Mouse (Mus musculus) lung, adult 2 months (tissue): ENCODE data around the gene Runx3.

ENCODE experiments used
- CTCF ChIP-seq: fragments of 200-500 bp; IDR thresholded peaks from 2 replicates; pipeline ENCODE4 v1.5.1; 2011; ENCODE audit warnings: mild to moderate bottlenecking, low read length, control low read depth; ENCODE audit not compliant: insufficient read depth
- POLR2A ChIP-seq: fragments of 200-500 bp; IDR thresholded peaks from 2 replicates; pipeline ENCODE4 v1.6.1; 2011; ENCODE audit warnings: low read depth, mild to moderate bottlenecking, control low read depth, low read length, borderline replicate concordance; ENCODE audit errors: extremely low read depth

GRCm38 (mm10) chr4:135205254-135205653 lies 84.8 kb downstream of the Runx3 start:
- TF ChIP-seq CTCF: no peak
- no peak for TF ChIP-seq POLR2A
